Mouse (Mus musculus): ENCODE results near the gene Cdiptos. TPM values are rescaled to one million over a fixed set of nuclear protein-coding genes. Genes with fewer than 3 reads are reported as not detected.
A peak's percentile ranks its signal among the peaks of the same experiment; 100 is the strongest.

Gene Cdiptos
- total RNA-seq (2022), result 1 to 10 TPM in 1 of 4 experiments, under 1 TPM in 3; 0.46 to 1.8 (median 0.71) TPM

DNA sequence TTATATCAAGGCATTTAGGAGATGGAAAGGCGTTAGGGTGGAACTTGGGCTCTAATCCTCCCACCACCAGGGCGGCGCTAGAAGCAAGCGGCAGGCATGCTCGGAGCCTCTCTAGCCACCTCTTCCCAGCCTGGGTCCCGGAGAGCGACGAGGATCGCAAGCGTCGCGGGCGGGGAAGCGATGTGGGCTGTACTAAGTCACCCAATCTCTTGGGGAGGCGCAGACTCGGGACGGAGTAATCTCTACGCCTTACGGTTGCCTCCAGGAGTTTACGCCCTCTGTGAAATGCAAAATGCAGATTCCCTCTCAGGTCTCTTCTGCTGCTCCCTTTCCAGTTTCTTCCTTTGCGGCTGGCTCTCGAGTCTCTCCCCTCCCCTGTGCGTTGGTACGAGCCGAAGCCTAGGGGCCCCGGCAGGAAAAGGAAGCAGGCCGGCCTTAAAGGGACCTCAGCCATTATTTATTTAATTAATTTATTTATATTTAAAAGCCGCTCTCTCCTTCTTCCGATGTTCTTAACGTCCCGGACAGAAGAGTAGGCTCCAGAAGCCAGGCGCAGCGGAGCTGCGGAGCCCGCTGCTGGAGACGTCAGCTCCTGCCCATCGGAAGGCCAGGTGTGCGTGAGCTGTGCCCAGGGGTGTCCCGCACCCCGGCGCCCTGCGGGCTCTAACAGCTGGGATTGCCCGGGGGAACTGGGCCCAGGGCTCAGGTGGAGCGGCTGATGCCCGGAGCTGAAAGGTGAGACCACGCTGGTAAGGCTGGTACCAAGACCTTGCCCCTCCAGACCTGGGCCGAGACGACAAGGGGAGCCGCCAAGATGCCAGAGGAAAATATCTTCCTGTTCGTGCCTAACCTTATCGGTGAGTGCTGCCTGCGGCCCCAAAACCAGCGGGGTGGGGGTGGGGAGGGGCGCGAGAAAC is at the start of gene Cdiptos:
TSS of gene Cdiptos (minus strand) at position 149 of the 917 bp plus-strand sequence.
- DNase-seq, result peak; percentile 93

DNA sequence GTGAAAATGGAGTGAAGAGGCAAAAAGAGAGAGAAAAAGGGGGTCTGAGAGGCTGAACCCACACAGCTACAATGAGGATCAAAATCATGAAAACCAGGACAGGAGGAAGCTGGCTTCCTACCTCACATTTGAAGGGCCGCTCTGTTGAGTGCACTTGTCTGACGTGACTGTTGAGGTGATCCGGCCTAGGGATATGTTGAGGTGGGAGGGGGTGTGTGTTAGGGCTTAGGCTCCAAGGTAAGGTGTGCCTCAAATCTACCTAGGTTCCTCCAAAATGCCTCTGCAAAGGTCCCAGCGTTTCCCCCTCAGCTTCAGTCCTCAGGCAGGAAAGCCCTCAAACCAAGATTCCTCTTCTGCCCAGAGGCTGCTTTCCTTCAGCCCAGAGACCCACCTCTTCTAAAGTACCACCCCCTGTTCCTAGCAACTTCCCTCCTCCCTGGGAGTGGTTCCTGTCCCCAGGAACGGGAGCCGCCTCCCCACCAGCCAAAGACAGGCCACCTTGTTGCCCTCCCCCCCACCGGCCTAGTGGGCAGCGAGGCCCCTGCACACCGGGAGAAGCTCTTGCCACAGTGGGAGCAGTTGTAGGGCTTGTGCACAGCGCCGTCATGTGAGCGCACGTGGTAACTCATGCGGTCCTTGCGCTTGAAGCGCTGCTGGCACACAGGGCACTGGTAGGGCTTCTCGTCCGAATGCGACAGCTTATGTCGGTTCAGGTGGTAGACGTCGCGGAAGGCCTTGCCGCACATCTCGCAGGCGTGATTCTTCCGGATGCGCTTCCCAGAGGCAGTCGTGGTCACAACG is 49.1 kb upstream of the Cdiptos start:
- DNase-seq, result peak; percentile 81

DNA sequence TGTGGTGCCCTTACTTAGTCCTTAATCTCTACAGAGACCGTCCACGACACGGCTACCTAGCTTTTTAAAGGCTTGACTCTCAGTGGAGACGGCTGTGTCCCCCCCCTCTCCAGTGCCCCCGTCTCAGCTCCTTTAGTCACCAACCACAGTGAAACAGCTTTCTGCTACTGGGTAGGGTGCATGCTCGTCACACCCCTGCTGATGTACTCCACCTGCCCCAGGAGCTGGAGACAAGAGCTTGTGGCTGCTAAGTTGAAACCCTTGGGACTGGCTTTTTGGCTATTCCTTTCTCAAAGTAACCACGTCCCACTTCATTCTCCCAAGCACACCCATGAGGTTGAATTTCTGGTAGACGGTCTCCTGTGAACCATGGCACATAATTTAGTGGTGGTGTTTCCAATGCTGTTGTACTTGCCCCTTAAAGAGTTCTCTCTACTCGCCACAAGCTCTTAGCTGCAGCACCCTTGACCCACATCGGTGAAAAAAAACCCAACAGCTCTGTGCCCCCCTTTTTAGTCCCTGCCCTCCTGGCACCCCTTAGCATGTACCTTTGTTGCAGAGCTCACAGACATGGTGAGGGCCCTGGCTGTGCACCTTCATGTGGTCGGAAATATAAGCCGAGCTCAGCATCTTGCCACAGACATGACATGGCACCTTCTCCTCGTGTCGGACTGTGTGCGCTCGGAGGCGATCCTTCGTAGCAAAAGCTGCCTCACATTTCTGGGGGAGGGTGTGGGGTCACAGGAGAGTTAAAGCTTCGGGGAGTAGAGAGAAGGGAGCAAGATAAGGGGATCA is 48.2 kb upstream of the Cdiptos start:
- DNase-seq, result peak; percentile 33

DNA sequence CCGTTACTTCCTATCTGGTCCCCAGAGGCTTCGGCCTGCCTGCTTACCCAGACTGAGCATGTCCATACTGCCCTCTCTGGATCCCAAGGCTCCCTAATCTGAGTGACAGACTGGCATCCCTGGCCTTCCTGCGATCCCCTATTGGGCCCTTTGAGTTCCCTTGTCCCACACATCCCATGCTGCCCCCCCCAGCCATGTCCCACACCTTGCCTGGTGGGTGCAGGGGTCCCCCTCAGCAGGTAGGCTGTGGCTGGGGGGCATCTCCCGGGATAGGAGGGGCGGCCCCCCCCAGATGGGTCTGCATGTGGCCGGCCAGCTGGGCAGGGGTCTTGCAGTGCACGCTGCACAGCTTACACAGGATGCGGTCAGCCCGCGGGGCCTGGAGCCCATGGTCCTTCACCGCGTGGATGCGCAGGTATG is 47.4 kb upstream of the Cdiptos start:
- peak; percentile 26 for DNase-seq

DNA sequence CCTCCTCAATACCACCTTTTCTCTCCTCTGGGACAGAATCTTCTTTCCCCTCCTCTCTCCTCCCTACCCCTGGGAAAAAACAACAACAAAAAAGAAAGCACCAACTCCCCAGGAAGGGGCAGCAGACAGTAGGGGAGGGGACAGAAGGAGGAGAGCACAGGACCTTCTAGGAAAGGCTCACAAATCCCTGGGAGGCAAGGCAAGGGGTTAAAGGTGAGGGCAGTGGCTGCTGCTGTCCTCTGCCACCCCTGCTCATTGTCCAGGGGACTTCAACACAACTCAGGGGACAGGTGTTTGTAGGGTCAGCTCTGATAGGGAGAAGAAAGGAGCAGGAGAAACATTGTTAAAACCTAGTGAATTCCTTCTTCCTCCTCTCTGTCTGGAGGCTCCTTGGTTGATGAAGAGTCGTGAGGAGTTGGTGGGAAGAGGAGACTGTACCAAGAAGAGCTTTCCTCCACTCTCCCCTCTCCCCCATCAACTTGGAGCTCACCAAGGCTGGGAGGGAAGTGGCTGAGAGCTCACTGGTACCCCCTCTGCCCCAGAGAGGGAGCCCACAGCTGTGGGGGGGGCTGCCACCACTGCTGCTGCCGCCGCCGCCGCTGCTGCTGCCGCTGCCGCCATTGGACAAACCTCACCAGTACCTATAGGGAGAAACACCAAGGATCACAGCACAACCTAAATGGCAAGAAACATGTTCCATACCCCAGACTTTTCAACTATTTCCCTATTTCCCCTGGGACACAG is 46.8 kb upstream of the Cdiptos start:
- no peak for DNase-seq

DNA sequence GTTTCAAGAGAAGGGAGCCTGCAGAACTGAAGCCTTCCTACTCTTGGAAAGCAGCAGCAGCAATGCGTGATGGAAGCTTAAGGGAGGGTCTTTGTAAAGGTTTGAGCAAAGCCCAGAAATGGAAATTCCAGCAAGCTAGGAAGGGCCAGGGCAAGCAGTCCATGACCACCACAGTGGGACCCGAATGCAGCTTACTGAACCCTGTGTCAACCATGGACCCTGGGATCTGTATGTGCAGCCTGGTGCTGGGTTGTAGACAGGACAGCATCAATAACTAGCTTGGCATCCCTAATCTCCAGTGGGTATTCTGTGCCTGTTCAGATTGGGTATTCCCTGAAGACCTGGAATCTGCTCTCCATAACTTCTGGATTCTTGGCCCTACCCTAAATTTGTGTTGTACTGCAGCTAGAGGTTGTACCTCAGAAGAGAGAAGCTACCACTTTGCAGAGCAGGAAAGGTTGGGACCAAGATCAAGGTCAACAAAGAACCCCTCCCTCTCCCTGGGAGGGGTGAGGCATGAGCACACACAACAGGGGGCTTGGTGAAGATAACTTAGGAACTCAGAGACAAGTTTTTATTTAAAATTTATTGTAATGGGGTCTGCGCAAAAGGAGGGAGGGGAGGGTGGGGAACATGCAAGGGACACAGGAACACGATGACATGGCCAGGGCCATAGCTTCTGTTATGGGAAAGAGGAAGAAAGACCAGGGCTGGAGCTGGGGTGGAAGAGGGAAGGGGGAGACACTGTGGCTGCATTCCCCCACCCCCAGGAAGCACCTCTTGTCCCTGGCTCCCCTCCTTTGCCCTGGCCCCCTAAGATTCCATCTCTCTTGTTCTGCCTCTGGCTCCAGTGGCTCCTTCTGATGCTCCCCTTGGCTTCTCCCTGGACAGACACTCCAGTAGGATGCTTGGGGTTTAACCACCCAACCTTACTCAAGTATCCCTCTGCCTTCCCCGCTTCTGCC is 45.9 kb upstream of the Cdiptos start:
- DNase-seq, result no peak

DNA sequence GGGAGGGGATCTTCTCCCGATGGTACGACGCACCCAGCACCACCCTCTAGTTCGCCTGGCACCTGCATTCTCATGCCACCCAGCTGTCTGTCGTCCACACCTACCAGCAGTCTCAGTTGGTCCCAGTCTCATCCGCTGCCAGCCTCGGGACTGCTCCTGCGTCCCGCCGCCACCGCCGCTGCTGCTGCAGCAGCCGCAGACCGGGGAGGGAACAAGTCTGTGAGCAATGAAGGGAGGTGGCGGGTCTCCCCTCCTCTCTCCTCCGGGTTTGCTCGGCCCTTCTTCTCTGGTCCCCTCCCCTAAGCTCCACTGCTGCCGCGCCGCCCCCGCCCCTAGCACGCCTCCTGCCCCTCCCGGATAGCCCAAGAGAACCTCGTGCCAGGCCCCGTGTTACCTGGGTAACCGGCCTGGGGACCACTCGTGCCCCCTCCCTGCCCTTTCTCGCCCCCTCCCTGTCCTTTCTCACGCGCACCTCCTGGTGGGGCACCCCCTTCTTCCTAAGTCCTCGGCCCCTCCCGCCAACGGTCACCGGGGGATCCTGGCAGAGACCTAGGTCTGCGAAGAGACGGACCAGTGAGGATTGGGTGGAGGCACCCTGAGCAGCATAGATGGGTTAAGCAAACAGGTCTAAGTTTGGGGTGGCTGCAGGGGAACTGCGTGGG is 45.1 kb upstream of the Cdiptos start, which contains the start of the genes Gm42742 and Prrt2:
TSS of gene Gm42742 (minus strand) at position 197 of the 662 bp plus-strand sequence.
TSS of gene Prrt2 (minus strand) at position 311 of the 662 bp plus-strand sequence.
- DNase-seq, result peak; percentile 29

DNA sequence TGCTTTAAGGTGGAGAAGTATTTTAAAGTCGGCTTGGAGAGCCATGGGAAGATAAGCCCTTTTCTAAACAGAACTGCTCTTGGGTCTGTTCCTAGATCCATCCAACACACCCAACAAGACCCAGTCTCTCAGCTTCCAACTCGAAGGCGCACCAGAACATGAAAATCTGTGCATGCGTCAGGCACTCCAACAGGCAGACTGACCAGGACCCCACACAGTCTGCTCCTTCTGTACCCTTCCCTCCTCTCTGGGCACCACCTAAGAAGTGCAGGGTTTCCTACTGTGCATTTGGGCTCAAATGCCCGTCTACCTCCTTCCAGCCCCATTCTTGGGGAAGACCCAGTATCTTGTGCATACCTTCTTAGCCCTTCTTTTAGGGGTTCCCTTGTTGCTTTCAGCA is 44.6 kb upstream of the Cdiptos start:
- DNase-seq, result no peak

DNA sequence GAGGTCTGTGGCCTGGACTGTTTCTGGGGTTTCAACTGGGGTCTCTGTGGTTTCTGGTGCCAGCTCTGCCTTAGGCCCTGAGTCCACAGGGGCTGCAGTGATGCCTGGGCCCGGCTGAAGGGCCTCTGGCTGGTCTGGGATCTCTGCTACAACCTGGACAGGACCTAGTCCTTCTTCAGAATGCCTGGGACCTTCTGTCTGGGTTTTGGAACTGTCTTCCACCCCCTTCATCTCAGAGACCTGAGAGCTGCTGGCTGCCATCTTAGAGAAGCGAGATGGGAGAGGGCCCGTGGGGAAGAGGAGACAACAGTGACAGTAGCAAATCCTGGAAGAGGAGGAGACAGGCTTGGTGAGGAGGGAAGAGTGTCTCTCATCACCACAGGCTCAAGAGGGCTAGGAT is 44.1 kb upstream of the Cdiptos start:
- DNase-seq, result no peak

DNA sequence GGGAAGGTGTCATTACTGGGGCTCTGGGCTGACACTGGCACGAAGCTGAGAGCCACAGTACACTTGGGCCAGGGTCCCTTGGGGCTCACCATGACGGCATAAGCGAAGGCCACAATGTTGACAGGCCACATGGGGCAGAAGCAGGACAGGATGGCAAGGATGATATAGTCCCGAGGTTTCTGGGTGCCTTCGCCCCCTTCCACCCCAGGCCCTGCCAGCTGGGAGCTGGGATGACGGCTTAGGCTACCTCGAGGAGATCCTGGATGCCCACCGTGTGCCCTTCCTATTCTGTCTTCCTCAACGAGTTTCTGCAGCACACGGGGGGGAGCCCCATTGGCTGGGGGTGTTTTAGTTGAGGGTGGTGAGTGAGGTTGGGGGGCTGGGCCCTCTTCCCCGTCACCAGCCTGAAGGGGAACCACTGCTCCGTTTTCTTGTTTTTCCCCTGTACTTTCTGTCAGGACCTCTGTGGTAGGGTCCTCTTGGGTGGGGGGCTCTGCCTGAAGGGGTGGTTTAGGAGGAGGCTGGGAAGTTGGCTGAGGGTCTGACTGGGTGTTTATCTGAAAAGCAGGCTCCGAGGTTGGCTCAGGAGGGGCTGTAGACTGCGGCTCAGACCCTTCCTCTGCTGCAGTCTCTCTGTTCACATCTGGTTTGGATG is 43.5 kb upstream of the Cdiptos start:
- no peak for DNase-seq

DNA sequence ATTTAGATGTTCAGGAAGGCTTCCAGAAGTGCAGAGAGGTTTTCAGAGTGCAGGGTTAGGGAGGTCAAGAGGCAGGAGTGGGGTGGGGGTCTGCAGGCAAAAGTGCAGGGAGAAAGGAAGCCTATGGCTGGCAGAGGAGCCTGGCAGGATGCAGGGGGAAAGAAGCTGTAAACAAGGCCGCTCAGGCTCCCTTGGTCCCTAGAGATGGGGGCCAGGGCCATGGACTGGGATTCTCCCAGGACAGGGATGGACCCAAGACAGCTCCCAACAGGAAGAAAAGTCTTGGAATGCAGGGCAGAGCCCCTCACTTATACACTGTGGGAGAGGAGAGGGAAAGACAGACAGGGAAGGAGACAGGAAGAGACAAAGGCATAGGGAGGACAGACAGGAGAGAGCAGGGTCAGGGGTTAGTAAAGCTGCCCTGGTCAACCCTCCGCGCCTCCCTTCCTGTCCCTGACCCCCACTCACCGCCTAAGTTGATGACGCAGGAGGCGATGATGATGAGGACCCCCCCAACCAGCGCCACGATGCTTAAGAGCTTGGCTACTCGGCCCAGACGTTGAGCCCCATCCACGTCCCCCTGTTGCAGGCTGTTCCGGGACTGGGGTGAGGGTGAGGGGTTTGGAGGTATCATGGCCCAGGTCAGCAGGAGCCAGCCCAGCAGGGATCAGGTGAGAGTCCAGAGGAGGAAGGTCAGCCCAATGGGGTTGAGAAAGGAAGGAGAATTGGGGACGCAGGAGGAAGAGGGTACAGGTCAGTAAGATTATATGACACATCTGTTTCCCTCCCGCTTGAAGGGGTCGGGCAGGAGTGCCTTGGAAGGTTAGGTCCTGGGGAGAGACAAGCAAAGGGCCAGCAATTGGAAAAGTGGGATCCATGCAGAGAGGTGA is 42.8 kb upstream of the Cdiptos start:
- peak; percentile 30 for DNase-seq

DNA sequence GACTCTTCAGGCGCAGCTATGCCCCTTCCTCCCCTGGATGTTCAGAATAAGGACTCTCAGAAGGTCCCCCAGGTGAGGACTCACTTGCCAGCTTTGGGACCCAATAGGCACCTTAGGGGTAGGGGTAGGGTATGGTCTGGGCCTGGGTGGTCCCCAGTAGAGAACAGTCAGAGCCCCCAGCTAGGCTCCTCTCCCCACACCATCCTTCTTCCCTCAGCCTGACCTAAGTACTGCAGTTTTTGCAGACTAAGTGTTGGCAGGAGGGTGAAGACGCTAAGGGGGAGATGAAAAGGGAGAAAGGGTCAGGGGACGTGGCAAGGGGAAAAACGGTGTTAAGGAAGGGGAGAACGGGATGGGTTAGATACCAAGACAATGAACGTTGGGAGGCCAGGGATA is 42.0 kb upstream of the Cdiptos start:
- DNase-seq, result no peak

DNA sequence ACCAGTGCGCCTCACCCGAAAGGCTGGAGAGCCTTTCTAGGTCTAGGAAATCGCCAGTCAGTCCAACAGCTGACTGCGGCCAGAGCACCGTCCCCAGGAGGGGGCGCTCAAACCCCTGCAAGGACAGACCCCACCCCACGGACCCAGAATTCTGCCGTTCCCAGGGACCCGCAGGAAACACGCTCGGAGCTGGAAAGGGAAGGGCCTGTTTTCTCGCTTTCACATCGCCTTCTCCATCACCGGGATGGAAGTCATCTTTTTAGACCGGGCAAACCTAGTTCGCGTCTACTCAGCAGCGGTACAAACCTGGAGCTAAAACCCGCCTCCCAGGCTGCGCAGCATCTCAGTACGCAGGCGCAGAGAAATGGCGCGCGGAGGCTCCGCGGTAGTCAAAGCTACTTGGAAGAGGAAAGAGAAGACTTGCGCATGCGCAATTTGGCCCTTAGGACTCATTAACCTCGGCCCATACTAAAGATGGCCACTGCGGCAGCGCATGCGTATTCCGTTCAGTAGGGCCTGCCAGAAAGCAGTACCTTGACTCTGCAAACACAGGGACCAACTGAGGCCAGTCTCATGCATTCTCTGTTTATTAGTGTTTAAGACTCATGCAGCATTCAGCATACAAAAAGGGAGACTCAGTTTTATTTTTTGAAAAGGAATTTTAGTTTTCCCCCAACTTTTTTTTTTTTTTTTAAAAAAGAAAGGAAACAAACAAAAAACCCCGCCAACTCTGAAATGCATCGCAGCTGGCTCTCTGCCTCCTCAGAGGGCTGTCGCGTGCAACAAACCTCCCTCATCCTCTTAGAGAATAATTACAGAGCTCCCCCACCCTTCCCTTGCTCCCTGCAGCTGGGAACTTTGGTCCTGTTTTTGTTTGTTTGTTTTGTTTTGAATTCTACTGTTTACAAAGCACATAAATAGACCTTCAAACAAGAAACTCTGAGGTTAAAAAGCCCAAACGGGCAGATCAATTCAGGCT is 41.4 kb upstream of the Cdiptos start, which contains the start of gene Pagr1a:
TSS of gene Pagr1a (minus strand) at position 382 of the 979 bp plus-strand sequence.
- peak; percentile 96 for DNase-seq

DNA sequence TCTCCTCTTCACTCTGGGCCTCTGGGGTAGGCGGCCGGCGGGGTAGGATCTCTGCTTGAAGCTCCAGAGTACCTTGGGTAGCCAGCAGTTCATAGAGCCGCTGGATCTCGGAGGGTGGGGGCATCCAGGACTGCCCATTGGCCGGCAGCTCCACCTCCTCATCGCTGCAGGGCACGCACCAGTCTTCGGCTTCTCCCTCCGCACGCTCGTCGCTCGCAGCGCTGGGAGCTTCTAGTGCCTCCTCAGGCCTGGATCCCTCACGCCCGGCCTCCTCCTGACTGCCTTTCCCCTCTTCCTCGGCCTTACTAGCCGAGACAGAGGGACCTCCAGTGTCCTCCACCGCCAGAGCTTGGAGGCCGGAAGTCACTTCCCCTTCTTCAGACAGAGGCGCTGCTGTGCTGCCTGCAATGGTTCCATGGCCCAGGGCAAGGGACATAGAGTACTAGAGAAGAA is 40.6 kb upstream of the Cdiptos start:
- DNase-seq, result no peak

DNA sequence TGATC is 40.4 kb upstream of the Cdiptos start, which contains the start of gene Pagr1b:
TSS of gene Pagr1b (minus strand) at position 4 of the 5 bp plus-strand sequence.
- DNase-seq, result no peak

DNA sequence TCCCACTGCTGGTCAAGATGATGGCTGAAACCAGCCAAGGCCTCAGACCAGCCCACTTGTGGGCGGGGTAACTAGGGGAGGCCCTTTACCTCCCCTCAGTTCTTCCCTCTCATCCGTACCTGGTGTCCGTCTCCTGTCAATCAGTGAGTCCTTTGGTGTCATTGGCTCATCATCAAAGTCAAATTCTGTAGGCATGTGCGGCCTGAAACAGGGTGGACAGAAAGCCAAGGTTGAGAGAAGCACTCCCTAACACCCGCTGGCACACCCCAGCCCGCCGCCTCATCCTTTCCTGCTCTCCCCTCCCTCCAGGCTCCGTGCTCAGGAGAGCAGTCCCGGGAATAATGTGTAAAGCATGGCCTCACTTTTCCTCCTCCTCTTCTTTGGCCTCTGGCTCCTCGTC is 40.2 kb upstream of the Cdiptos start:
- DNase-seq, result peak; percentile 70

DNA sequence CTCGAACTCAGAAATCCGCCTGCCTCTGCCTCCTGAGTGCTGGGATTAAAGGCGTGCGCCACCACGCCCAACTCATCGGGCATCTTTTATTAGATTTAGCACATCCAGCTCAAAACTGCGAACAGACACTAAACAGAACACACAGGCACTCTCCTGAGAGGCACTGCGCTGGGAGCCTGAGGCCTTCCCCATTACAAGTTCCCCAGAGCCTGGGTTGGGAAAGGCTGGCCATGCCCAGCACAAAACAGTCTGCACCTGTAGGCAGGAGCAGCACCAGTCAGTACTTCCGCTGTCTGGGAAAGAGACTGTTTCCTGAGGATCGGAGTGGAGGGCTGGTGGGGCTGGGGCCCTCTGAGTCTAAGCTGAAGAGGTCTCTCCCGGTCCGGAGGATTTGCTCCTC is 39.1 kb upstream of the Cdiptos start:
- DNase-seq, result no peak

Data from adrenal gland, adult 8-10 months (tissue).